Mouse (Mus musculus) kidney, adult 2 months (tissue): ENCODE data around the gene Apoh.

Source experiments
- CTCF ChIP-seq: fragments of 200-500 bp; conservative IDR thresholded peaks from 2 replicates; pipeline ENCODE4 v1.5.1; 2011; ENCODE audit warnings: low read depth, mild to moderate bottlenecking, control low read depth, low read length, moderate library complexity, mixed read lengths; ENCODE audit not compliant: insufficient read depth, insufficient read length
- POLR2A ChIP-seq: fragments of 200-500 bp; IDR thresholded peaks from one replicate; pipeline ENCODE4 v1.6.1; 2011; ENCODE audit warnings: low read depth, low read length, control low read depth

- TF ChIP-seq CTCF (no peak), POLR2A (no peak)
These were observed 22.4 kb downstream of the Apoh start for GRCm38 (mm10) chr11:108365600-108365999.
